Mouse (Mus musculus): ENCODE results near the gene Tbc1d10b.
A peak's percentile ranks its signal among the peaks of the same experiment; 100 is the strongest.
"Not testable (repeated sequence)": the region's sequence is repeated elsewhere in the genome, so short reads cannot be mapped to it uniquely, and the experiment has no call there.

The Tbc1d10b gene

GRCm38 (mm10) chr7:127207374-127208294 lies 634 bp downstream of the Tbc1d10b start:
- DNase-seq (ENCODE audit: low spot score): no peak

DNA sequence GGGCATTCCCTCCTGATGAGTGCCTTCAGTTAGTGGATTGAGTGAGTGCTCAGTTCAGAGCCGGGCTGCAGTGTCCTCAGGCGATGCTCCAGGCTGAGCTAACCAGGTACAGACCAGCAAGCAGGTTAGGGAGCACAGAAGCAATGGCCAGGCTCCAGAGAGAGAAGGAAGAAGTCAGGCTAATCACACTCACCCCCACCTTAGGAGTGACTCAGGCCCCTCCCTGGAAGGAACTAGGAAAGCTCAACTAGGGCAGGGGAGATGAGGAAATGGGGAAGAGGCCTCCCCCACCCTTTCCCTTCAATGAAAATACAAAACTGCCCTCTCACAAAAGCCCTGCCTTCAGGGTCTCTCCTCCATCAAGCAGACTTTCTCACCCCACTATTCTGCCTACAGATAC lies 1.7 kb downstream of the Tbc1d10b start:
- peak; percentile 30 for DNase-seq (ENCODE audit: low spot score)

DNA sequence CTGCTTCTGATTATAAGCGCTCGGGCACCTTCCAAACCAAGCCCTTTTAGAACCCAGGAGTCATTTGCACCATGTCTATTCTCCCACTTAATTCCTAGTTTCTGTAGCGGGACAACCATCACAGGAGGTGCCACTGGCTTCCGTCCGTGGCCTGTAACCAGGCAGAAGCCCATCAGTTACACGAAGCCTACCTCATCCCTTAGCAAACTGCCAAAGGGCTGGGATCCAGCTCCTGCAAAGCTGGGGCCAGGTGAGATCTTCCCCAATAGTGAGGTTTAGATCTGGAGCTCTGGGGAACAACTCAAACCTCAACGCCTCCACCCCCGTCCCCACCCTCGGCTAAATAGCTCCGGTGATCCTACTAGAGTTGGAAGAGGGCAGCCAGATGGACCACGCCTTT lies 11.8 kb downstream of the Tbc1d10b start:
- DNase-seq (ENCODE audit: low spot score): no peak

DNA sequence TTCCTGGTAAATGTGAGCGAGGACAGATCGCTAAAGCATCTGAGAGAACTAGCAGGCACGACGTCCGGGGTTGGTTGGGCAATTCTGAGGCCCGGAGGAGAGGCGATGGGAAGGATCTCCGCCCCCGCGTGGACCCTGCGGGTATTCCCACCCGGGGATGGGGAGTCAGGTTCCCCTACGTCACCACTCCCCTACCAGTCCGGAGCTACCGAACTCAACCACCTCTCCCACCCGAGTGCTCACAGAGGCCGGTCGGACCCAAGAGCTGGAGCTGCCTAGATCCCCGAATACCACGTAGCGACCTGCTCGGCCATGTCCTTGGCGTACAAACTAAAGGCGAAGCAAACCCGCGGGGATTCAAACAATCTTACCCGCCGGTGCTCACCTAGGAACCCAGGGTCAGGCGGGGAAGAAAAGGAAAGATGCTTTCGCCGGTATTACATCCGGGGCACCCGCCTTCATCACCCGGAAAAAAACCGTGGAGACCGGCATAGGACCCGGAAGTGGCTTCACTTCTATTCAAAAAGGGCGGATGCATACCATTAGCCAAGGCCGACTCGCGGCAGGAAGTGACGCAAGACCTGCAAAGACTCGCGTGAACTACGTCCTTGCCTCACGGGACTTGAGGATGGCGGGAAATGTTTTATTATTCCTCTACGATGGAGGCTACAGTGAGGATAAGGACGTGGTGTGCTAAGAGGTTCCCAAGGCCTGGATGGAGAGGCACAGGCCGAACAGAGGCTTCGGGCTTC lies 12.5 kb downstream of the Tbc1d10b start, which contains the start of gene Cd2bp2:
Gene Cd2bp2, minus strand, starts transcription at position 507 of the 752 bp plus-strand sequence.
- peak; percentile 98 for DNase-seq (ENCODE audit: low spot score)

DNA sequence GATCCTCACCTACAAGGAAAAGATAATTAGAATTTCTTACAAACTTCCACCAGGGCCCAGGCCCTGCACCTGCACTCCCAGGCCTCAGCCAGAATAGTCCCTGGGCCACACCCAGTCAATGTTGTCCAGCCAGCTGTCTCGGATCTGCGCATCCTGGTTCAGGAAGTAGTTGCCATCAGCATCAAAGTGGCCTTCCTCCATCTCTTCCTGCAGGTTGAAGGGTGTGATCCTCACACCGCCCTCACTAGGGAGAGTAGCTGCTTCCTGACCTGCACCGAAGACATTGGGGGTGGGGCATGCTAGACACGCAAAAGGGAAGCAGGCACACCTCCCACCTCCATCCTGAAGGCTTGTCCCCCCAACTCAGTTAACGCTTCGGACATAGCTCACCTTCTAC lies 13.6 kb downstream of the Tbc1d10b start:
- DNase-seq (ENCODE audit: low spot score): no peak

DNA sequence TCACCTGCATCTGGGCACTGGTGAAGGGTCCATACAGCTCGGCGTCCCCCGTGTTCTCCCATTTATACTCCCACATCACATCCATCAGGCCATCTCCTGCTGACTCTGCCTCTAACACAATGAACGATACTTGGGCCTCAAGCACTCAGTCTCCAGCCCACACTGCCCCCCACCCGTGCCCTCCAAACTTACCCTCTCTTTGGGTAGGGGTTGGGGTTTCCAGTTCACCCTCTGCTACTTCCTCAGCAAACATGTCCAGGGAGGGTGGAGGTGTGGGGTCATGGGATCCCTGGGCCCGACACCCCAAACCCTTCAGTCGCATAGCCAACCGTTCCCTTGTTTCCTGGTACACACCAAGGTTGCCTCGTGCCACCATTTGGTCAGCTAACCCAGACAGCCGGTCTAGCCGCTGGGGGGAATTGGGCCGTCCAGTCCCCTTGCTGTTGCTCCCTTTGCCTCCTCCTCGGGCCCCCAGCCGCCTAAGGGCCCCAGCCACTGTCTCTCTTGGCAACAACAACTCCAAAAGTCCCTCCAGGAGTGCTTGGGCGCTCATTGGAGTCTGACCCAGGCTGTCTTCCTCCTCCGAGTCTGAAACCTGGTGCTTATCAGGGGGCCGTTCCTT lies 14.1 kb downstream of the Tbc1d10b start:
- no peak for DNase-seq (ENCODE audit: low spot score)

DNA sequence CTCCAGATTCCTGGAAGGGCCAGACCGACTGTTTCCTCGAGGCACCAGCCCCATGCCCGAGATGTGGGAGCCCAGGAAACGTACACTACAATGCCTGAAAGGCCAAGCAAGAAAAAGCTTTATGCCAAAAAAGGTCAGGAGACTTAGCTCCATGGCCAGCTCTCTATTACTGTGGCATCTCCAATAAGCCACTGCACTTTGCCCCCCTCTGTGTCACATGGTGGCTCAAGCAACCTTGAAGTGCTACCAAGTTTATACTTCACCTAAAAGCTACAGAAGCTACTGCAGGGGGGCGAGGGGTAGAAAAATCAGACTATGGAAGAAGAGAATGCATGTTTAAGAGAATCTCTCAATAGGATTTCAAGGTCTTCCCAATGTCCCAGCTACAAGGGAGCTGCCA lies 15.3 kb downstream of the Tbc1d10b start:
- no peak for DNase-seq (ENCODE audit: low spot score)

GRCm38 (mm10) chr7:127190672-127191071 lies 17.6 kb downstream of the Tbc1d10b start:
- DNase-seq (ENCODE audit: low spot score): no peak

- no peak for DNase-seq (ENCODE audit: low spot score)
Observed at GRCm38 (mm10) chr7:127188305-127189276, 19.7 kb downstream of the Tbc1d10b start.

GRCm38 (mm10) chr7:127187351-127187750 lies 20.9 kb downstream of the Tbc1d10b start:
- DNase-seq (ENCODE audit: low spot score): no peak

DNA sequence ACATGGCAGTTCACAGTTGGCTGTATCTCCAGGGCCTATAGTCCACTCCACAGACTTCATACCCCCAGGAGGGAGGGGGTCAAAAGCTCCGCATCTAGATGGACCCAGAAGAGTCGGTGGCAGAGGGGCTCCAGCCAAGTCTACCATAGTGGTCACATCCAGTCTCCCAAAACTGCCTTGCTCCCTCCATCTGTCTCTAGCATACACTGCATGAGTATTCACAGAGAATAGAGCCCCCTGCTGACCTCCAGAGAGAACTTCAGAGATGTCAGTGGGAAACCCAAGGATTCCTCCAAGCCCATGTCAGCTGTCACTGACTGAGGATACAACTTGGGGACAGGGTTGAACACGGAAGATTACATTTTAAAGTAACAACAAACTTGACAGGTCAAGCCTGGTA lies 22.7 kb downstream of the Tbc1d10b start:
- DNase-seq (ENCODE audit: low spot score): no peak

GRCm38 (mm10) chr7:127184720-127185119 lies 23.5 kb downstream of the Tbc1d10b start:
- no peak for DNase-seq (ENCODE audit: low spot score)

- DNase-seq (ENCODE audit: low spot score): no peak
Observed at GRCm38 (mm10) chr7:127183828-127184227, 24.4 kb downstream of the Tbc1d10b start.

GRCm38 (mm10) chr7:127183345-127183744 lies 24.9 kb downstream of the Tbc1d10b start:
- DNase-seq (ENCODE audit: low spot score): no peak

- DNase-seq (ENCODE audit: low spot score): not testable (repeated sequence)
Observed at GRCm38 (mm10) chr7:127181724-127182123, 26.5 kb downstream of the Tbc1d10b start.

DNA sequence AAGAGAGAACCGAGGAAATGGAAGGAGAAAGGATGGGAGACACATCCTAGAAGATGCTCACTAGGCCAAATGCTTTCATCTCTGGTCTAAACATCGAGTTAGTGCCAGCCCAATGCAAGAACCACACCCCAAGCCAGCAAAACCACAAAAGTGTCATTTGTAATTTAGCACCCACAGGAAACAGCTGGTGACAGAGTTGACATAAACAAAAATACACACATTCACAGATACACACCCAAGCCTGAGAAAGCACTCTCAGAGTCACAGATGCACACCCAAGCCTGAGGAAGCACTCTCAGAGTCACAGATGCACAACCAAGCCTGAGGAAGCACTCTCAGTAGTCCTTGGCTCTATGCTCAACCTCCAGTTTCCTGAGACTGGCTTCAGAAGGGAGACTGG lies 27.5 kb downstream of the Tbc1d10b start:
- DNase-seq (ENCODE audit: low spot score): peak; percentile 43

DNA sequence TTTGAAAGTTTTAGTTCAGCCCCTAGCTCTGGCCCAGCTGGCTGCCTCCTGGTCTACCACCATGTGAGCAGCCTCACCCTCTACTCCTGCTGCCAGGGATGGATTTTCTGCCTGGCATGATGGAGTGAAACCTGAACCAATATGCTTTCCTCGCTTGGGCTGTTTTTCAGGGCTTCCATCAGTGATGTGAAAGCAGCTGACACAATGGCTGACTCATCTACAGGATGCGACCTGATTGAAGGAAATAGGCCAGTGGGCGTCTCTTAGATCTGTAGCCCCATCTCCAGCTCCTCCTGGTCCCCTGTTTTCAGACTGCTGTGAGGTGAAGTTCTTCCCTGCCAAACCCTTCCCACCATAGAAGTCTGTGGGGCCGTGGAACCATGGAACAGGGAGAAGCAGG lies 31.3 kb downstream of the Tbc1d10b start:
- no peak for DNase-seq (ENCODE audit: low spot score)

DNA sequence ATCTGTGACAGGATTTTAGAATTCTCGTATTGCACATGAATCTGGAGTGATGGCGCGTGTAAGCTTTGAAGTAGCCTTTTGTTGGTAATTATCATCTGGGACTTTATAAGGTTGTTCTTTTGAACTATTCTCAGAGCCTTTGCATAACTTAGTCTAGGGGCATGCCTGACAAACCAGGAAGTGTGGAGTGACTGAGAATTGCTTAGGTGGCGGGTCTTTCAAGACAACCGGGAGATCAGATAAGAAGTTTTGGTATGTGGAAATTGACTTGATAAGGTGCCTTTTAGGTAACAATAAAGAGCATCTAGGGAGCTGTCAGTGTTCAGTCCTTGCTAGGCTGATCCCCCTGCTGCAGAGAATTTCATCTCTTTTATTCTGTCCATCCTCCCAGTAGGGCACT lies 41.8 kb downstream of the Tbc1d10b start:
- no peak for DNase-seq (ENCODE audit: low spot score)

- no peak for DNase-seq (ENCODE audit: low spot score)
Observed at GRCm38 (mm10) chr7:127165607-127166493, 42.4 kb downstream of the Tbc1d10b start.

DNA sequence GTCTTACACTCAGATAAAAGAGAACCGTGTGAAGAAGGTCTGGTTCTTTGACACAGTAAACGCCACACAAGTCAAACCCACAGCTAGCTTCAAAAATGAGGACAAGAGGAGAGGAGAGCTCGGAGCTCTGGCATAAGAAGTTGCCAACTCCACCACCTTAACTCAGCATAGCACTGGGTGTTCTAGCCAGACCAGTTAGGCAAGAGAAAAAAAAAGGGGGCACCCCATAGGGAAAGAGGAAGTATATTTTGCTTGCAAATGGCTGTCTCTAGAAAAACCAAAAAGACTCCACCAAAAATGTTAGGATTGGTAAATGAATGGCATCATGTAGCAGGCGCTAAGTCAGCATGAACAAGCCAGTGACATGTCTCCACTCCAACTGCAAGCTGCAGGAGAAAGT lies 44.3 kb downstream of the Tbc1d10b start:
- DNase-seq (ENCODE audit: low spot score): no peak

All from lung, postnatal 25 days (tissue).